Mouse (Mus musculus) neural tube, embryonic 11.5 days (tissue): ENCODE measurements around the gene Irgm1. TPM values are rescaled to one million over a fixed set of nuclear protein-coding genes. Genes with fewer than 3 reads are reported as not detected.

Source experiments
- ATAC-seq: fragments of 200-750 bp; cut with Nextera tagmentation; 2 replicates; pipeline ENCODE4 v1.8.0; 2017; ENCODE audit warnings: moderate number of reproducible peaks, mild to moderate bottlenecking, moderate TSS enrichment, moderate library complexity; ENCODE audit not compliant: insufficient read depth, low FRiP score, low TSS enrichment
- DNase-seq: peaks from one replicate; pipeline ENCODE4 v3.0.0-alpha.2; 2015; ENCODE audit warnings: low spot score
- H3K27ac ChIP-seq: fragments of 300-500 bp; sonication (generic); 2 replicates; pipeline ENCODE4 v1.5.1; 2014; ENCODE audit warnings: low read depth, mild to moderate bottlenecking, low read length
- H3K27me3 ChIP-seq: fragments of 300-500 bp; sonication (generic); 2 replicates; pipeline ENCODE4 v1.6.1; 2014; ENCODE audit warnings: mild to moderate bottlenecking, low read length, mixed read lengths; ENCODE audit not compliant: control insufficient read depth, insufficient read depth
- H3K36me3 ChIP-seq: fragments of 300-500 bp; sonication (generic); 2 replicates; pipeline ENCODE4 v1.6.1; 2014; ENCODE audit warnings: mild to moderate bottlenecking, low read length, moderate library complexity, mixed read lengths; ENCODE audit not compliant: control insufficient read depth, insufficient read depth
- H3K4me1 ChIP-seq: fragments of 300-500 bp; sonication (generic); 2 replicates; pipeline ENCODE4 v1.6.1; 2014; ENCODE audit warnings: low read length, mixed read lengths; ENCODE audit not compliant: control insufficient read depth, insufficient read depth
- H3K4me2 ChIP-seq: fragments of 300-500 bp; sonication (generic); 2 replicates; pipeline ENCODE4 v1.6.1; 2014; ENCODE audit warnings: low read depth, mild to moderate bottlenecking, moderate library complexity
- H3K4me3 ChIP-seq: fragments of 300-500 bp; sonication (generic); 2 replicates; pipeline ENCODE4 v1.5.1; 2014; ENCODE audit warnings: low read depth, low read length
- H3K9ac ChIP-seq: fragments of 300-500 bp; sonication (generic); 2 replicates; pipeline ENCODE4 v1.6.1; 2014; ENCODE audit warnings: mild to moderate bottlenecking, low read length
- H3K9me3 ChIP-seq: fragments of 300-500 bp; sonication (generic); 2 replicates; pipeline ENCODE4 v1.6.1; 2016; ENCODE audit warnings: low read length; ENCODE audit not compliant: control insufficient read depth
- WGBS: fragments of 180-500 bp; shearing (Covaris S2); extraction: QIAGEN DNeasy Blood & Tissue Kit; methylation state at CpG from one replicate; pipeline ENCODE4 v1.1.7; 2014; 5-methylcytosine and 5-hydroxymethylcytosine counted together
- polyA plus RNA-seq: library from polyadenylated mRNA; unstranded; fragments of >200 nt; fragmentation: Nextera tagmentation; extraction: Ambion mirVana; gene quantifications from 2 replicates; pipeline ENCODE4 v1.2.1, GENCODE M21; 2014

Gene Irgm1
- polyA plus RNA-seq, 1 experiment from 2014 or later, result 1.8 TPM

DNA sequence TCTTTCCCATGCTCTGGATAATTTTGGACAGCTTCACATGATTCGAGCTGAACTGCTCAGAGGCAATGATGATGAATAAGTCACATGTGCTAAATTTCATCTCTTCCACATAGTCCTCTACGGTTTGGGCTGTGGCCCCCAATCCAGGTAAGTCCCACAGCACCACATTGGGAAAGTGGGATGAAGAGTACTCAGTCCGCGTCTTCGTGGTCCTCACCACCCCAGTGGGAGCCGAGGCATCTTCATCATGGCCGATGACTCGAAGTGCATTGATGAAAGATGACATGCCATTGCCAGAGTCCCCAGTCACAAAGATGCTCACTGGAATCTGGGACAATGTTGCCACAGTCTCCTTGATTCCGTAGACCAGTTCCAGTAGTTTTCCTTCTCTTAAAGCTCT lies 5.0 kb downstream of the Irgm1 start:
- Histone ChIP-seq H3K4me2 (no peak overlapping the region), H3K36me3 (no peaks in the 10 kb centered on the region), H3K9me3 (no peaks in the 10 kb centered on the region), H3K4me1 (no peaks in the 10 kb centered on the region), H3K9ac (no peak overlapping the region), H3K4me3 (no peak overlapping the region), H3K27ac (no peak overlapping the region), H3K27me3 (no peaks in the 10 kb centered on the region)
- DNase-seq, result no peak
- 95% methylated on average over 9 of the region's 9 CpGs for WGBS
- no peak for ATAC-seq

DNA sequence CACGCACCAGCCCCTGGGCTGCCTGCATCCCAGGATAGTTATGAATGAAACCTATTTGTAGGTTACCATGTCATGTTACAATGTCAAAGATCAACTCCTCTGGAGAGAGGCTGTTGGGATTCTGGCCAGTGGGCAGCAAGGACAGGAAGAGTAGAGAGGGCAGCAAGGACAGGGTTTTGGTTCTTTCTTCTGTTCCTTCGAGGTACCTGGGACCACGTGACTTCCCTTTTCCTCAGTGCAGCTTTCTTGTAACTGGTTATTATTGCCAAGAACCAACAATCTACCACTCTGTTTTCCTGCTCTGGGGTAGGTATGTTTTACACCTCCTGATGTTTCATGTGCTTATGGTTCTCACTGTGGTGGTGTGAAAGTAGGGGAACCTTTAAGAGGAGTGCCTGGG lies 7.7 kb downstream of the Irgm1 start:
- DNase-seq (no peak), ATAC-seq (no peak)
- H3K4me3 ChIP-seq, result no peak overlapping the region
- H3K4me2 ChIP-seq, result no peak overlapping the region
- WGBS, result 91% methylated on average over 3 of the region's 3 CpGs
- no peaks in the 10 kb centered on the region for H3K9me3 ChIP-seq
- no peaks in the 10 kb centered on the region for H3K4me1 ChIP-seq
- no peak overlapping the region for H3K27ac ChIP-seq
- H3K36me3 ChIP-seq, result no peaks in the 10 kb centered on the region
- H3K9ac ChIP-seq, result no peak overlapping the region
- no peaks in the 10 kb centered on the region for H3K27me3 ChIP-seq

DNA sequence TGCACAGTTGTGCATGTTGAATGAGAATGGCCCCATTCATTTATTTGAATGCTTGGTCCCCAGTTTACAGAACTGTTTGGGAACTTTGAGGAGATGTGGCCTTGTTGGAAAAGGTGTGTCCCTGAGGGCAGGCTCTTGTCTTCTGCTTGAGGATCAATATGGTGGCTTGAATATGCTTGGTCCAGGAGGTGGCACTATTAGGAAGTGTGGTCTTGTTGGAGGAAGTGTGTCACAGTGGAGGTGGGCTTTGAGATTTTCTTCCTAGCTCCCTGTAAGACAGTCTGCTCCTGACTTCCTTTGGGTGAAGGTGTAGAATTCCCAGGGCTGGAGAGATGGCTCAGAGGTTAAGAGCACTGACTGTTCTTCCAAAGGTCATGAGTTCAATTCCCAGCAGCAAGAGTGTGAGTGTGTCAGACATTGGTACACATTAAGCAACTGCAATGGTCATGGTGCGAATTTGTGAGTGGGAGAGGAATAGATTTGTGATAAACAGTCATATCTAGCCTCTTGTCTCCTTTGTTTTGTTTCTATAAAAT lies 8.6 kb downstream of the Irgm1 start:
- WGBS, result 80% methylated on average over 1 of the region's 1 CpGs
- no peak overlapping the region for H3K9ac ChIP-seq
- H3K36me3 ChIP-seq, result no peaks in the 10 kb centered on the region
- H3K4me3 ChIP-seq, result no peak overlapping the region
- ATAC-seq, result no peak
- H3K27me3 ChIP-seq, result no peaks in the 10 kb centered on the region
- H3K27ac ChIP-seq, result no peak overlapping the region
- H3K4me1 ChIP-seq, result no peaks in the 10 kb centered on the region
- H3K4me2 ChIP-seq, result no peak overlapping the region
- no peak for DNase-seq
- H3K9me3 ChIP-seq, result no peaks in the 10 kb centered on the region

DNA sequence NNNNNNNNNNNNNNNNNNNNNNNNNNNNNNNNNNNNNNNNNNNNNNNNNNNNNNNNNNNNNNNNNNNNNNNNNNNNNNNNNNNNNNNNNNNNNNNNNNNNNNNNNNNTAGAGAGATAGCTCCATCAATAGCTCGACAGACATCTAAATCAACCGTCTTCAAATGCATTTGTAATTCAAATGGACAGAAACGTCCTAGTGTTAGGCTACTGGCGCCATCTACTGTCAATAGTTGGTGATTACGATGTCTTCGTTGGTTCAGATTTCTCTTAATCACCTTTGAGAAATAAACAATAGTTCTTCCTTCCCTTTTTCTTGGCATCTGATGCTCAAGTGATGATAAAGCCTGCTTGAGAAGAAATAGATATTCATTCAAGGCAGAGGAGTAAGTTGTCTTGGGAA lies 12.5 kb downstream of the Irgm1 start:
- H3K4me3 ChIP-seq, result no peak overlapping the region
- H3K9me3 ChIP-seq, result no peaks in the 10 kb centered on the region
- DNase-seq, result peak; percentile 51
- no peaks in the 10 kb centered on the region for H3K36me3 ChIP-seq
- H3K27me3 ChIP-seq, result no peaks in the 10 kb centered on the region
- H3K4me1 ChIP-seq, result 0 out of 2 replicates have a peak, but pooled peaks cover 5% of the 10 kb centered on the region
- peak overlapping the region; percentile 56; the same call in 1 of the 2 replicates for H3K4me2 ChIP-seq
- H3K9ac ChIP-seq, result no peak overlapping the region
- 0% methylated on average over 6 of the region's 6 CpGs for WGBS
- no peak overlapping the region for H3K27ac ChIP-seq
- ATAC-seq, result no peak

DNA sequence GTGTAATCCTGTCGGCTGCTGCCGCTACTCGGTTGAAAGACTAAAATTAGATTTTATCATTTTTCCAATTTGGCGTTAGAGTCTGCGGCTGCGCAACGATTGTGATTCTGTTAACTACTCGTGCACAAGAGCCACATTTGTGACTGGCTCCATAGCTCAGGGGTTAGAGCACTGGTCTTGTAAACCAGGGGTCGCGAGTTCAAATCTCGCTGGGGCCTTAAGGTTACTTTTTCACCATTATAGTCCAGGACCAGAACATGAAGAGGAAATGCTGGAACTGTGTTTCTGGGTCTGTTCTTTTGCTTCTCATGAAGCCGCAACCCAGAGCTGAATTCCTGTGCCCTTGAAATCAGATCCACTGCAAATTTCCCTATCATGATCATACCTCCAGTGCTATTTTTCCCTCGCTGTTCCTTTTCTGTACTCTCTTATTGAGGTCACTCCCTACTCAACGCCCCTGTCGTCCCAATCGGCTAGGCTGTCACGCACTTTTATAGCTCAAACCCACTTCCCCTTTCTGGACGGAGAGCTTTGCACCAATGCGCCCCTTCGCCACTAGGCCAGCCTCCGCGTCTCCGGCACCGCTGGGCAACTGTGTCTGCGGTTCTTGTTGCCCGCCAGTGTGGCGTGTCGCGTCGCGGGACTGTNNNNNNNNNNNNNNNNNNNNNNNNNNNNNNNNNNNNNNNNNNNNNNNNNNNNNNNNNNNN lies 17.9 kb downstream of the Irgm1 start:
- under 1% methylated on average over 31 of the region's 31 CpGs for WGBS
- Histone ChIP-seq H3K4me2 (peak overlapping the region; percentile 92), H3K9me3 (no peaks in the 10 kb centered on the region), H3K4me1 (peaks cover 5% of the 10 kb centered on the region; the same call in 1 of the 2 replicates), H3K27me3 (no peaks in the 10 kb centered on the region), H3K4me3 (peak overlapping the region; percentile 61), H3K9ac (0 out of 2 replicates have a peak overlapping the region, but pooled peaks have one; percentile 1), H3K27ac (no peak overlapping the region), H3K36me3 (no peaks in the 10 kb centered on the region)
- DNase-seq (peak; percentile 85), ATAC-seq (peak; percentile 83)

DNA sequence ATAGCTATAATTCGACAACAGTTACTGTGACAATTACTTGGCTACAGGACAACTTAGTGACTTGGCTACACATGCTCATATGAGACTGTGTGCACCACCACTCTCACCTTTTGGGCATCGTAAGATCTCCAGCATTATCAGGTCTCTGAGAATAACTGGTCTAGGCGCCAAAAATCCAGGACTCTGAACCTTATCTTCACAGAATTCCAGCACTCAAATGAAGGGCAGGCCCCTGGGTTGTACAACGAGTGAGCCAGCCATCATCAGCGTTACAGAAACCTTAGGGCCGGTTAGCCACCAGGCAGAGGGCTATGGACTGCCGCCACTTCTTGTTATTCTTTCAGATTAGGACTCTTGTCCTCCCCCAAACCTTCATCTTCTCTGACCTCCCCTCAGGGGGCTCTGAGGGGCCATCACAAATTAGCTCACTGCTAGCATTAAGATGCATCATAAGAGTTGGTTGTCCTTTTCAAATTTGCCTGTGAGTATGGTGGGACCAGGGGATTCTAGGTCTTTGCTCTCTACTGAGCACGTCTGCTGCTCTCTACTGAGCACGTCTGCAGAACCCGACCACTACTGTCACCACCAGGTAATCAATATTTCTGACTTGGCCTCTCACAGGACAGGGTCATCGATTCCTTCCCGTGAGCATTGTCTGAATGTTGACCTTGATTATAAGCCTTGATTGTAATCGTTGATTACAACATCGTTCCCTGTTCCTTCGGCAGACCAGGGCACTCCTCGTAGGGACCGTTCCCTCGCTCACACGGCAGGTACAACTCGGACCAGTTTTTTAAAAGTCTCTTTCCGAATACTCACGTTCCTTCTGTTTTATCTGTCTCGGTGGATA lies 18.6 kb downstream of the Irgm1 start:
- DNase-seq, result no peak
- Histone ChIP-seq H3K36me3 (no peaks in the 10 kb centered on the region), H3K4me2 (peak overlapping the region; percentile 92), H3K4me3 (peak overlapping the region; percentile 61), H3K9me3 (no peaks in the 10 kb centered on the region), H3K9ac (peak overlapping the region; percentile 23; the same call in 1 of the 2 replicates), H3K4me1 (peaks cover 5% of the 10 kb centered on the region; the same call in 1 of the 2 replicates), H3K27me3 (no peaks in the 10 kb centered on the region), H3K27ac (no peak overlapping the region)
- WGBS, result 7% methylated on average over 23 of the region's 23 CpGs
- ATAC-seq, result peak; percentile 28

DNA sequence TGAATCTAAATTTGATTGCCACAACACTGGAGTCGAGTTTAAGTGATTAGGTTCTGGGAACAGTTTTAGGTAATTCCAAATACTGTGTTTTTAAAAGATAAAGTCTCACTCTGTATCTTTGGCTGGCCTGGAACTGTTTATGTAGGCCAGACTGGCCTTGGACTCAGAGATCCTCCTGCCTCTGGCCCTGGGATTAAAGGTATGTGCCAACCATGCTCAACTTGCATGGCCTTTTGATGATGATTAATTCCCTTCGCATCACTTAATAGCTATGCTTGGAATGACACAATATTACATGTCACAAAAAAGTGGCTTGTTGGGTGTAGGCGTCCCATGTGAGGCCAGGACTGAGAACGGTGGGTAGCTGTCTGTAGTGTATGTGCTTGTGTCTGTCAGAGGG lies 19.3 kb downstream of the Irgm1 start:
- DNase-seq (no peak), ATAC-seq (no peak)
- no peak overlapping the region for H3K4me3 ChIP-seq
- peaks cover 5% of the 10 kb centered on the region; the same call in 1 of the 2 replicates for H3K4me1 ChIP-seq
- H3K9ac ChIP-seq, result no peak overlapping the region
- H3K4me2 ChIP-seq, result no peak overlapping the region
- no peaks in the 10 kb centered on the region for H3K9me3 ChIP-seq
- no peaks in the 10 kb centered on the region for H3K36me3 ChIP-seq
- WGBS, result 81% methylated on average over 4 of the region's 4 CpGs
- H3K27me3 ChIP-seq, result no peaks in the 10 kb centered on the region
- no peak overlapping the region for H3K27ac ChIP-seq

DNA sequence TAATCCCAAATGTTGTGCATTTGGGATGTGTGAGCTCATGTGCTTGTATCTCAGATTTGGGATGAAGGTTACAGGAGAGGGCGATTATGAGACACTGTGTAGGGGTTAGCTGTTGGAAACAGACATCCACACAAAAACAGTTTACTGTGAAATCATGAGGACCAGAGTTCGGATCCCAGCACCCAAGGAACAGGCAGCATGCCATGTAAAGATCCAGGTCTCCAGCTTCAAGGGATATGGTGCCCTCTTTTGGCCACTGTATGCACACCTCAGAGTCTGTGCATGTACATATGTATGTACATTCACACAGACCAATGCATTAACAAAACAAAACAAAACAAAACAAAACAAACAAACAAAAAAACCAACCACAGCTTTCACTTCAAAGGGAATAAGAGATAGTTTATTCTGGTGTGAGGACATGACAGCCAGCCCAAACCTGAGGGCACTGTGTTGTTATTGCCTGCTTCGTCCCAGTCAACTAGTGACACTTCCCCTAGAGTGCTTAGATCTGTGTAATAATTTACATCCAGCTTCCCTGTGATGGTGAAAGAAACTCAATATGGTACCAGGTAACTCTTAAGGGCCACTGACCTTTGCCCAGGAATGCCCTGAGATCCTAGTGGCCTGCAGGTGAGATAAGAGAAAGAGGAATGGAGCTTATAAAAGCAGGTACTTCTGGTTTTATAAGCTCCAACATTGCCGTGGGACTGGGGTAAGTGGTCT lies 20.1 kb downstream of the Irgm1 start:
- WGBS, result 84% methylated on average over 4 of the region's 4 CpGs
- DNase-seq (no peak), ATAC-seq (no peak)
- H3K9ac ChIP-seq, result no peak overlapping the region
- H3K4me1 ChIP-seq, result peaks cover 5% of the 10 kb centered on the region; the same call in 1 of the 2 replicates
- no peaks in the 10 kb centered on the region for H3K36me3 ChIP-seq
- no peaks in the 10 kb centered on the region for H3K27me3 ChIP-seq
- no peak overlapping the region for H3K4me3 ChIP-seq
- H3K4me2 ChIP-seq, result no peak overlapping the region
- no peak overlapping the region for H3K27ac ChIP-seq
- H3K9me3 ChIP-seq, result no peaks in the 10 kb centered on the region
